Mouse (Mus musculus) stomach, postnatal 0 days (tissue): ENCODE data around the gene Ifngr2.

ENCODE experiments used
- CTCF ChIP-seq: IDR thresholded peaks from 2 replicates; pipeline ENCODE4 v1.5.1; 2016; ENCODE audit warnings: antibody characterized with exemption, low read depth, mild to moderate bottlenecking, moderate library complexity
- EP300 ChIP-seq: optimal IDR thresholded peaks from 2 replicates; pipeline ENCODE3; 2016; ENCODE audit warnings: antibody characterized with exemption

DNA sequence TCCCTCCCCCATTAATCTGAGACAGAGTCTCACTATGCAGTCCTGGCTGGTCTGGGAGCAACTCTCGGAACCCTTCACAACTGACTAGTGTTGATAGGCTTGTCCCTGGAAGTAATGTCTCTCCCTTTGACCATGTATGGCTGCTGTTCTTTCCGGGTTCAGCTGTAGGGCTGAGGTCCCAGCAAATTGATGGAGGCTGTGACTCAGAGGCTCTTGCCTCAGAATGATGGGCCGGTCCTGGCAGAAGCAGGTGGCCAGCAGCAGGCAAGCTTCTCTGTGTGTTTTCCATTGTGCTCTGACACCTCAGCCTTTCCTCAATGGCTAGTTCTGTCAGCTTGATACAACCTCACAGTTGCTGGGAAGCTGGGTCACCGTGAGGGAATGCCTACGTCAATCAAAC is 65.7 kb downstream of the Ifngr2 start:
- TF ChIP-seq CTCF (no peak), EP300 (no peak)
